Mouse (Mus musculus) midbrain, embryonic 10.5 days (tissue): ENCODE measurements around the gene Rangrf. TPM values are rescaled to one million over a fixed set of nuclear protein-coding genes. Genes with fewer than 3 reads are reported as not detected.
"Not testable (repeated sequence)": the region's sequence is repeated elsewhere in the genome, so short reads cannot be mapped to it uniquely, and the experiment has no call there.

Experiments
- DNase-seq: peaks from one replicate; pipeline ENCODE4 v3.0.0-alpha.2; 2017; ENCODE audit warnings: low spot score
- H3K27ac ChIP-seq: fragments of 300-500 bp; sonication (generic); replicated peaks from 2 replicates; pipeline ENCODE4 v1.5.1; 2016; ENCODE audit warnings: mild to moderate bottlenecking
- H3K27me3 ChIP-seq: fragments of 300-500 bp; sonication (generic); 2 replicates; pipeline ENCODE4 v1.6.1; 2016; ENCODE audit warnings: low read depth, mild to moderate bottlenecking; ENCODE audit not compliant: poor library complexity, severe bottlenecking
- H3K36me3 ChIP-seq: fragments of 300-500 bp; sonication (generic); 2 replicates; pipeline ENCODE4 v1.6.1; 2016; ENCODE audit warnings: mild to moderate bottlenecking, moderate library complexity
- H3K4me1 ChIP-seq: fragments of 300-500 bp; sonication (generic); 2 replicates; pipeline ENCODE4 v1.6.1; 2016
- H3K4me3 ChIP-seq: fragments of 300-500 bp; sonication (generic); 2 replicates; pipeline ENCODE4 v1.5.1; 2016; ENCODE audit warnings: mild to moderate bottlenecking, moderate library complexity
- H3K9me3 ChIP-seq: fragments of 300-500 bp; sonication (generic); replicated peaks from 2 replicates; pipeline ENCODE4 v1.6.1; 2016; ENCODE audit warnings: mild to moderate bottlenecking
- WGBS: fragments of 180-500 bp; shearing (Covaris S2); methylation state at CpG from one replicate; pipeline ENCODE4 v1.1.7; 2016; 5-methylcytosine and 5-hydroxymethylcytosine counted together
- polyA plus RNA-seq: library from polyadenylated mRNA; unstranded; fragments of >200 nt; fragmentation: Nextera tagmentation; extraction: Ambion mirVana; gene quantifications from 2 replicates; pipeline ENCODE4 v1.2.1, GENCODE M21; 2016

The Rangrf gene
- 68.4 and 84.6 TPM in 2 replicates for polyA plus RNA-seq

DNA sequence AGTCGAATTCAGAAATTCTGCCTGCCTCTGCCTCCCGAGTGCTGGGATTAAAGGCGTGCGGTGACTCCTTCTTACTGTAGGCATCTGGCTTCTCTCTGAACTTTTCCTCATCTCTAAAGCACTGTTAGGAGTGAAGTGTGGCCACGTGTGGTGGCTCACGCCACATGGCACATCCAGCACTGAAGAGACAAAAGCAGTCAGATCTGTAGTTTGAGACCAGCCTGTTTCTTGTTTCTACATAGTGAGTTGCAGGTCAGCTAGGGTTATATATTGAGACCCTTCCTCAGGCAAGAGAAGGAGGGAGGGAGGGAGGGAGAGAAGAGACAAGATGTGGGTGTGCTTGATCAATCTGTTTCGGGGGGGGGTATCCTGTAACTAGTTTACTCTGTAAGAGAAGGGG lies at the start of gene Rangrf:
TSS of gene Rangrf (minus strand) at position 101 of the 400 bp plus-strand sequence.
- H3K4me1 ChIP-seq = peaks cover 22% of the 10 kb centered on the region
- peaks cover 10% of the 10 kb centered on the region for H3K27me3 ChIP-seq
- 84% methylated on average over 7 of the region's 7 CpGs for WGBS
- H3K27ac ChIP-seq = peak within 1 kb of the TSS; percentile 72; the same call in 1 of the 2 replicates
- DNase-seq = no peak
- H3K36me3 ChIP-seq = no peaks in the 10 kb centered on the region
- no peaks in the 10 kb centered on the region for H3K9me3 ChIP-seq
- peak within 1 kb of the TSS; percentile 59 for H3K4me3 ChIP-seq

DNA sequence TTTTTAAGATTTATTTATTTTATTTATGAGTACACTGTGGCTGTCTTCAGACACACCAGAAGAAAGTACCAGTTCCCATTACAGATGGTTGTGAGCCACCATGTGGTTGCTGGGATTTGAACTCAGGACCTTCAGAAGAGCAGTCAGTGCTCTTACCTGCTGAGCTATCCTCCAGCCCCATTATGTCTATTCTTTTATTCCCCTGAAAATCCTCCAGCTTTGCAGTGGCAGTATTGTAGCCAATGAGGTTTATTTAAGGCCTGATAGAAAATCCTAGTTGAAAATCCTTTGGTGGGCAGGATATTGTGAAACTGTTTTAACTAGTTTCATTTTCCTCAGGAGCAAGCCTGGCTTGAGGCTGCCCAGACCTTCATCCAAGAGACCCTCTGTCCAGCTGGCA lies 45.7 kb upstream of the Rangrf start:
- Histone ChIP-seq H3K36me3 (peaks cover 60% of the 10 kb centered on the region), H3K4me1 (peaks cover 12% of the 10 kb centered on the region), H3K27ac (no peak overlapping the region), H3K27me3 (no peaks in the 10 kb centered on the region), H3K9me3 (no peaks in the 10 kb centered on the region), H3K4me3 (no peak overlapping the region)
- DNase-seq = no peak

GRCm38 (mm10) chr11:69016755-69017154 lies 41.8 kb upstream of the Rangrf start:
- DNase-seq = no peak
- Histone ChIP-seq H3K27me3 (no peaks in the 10 kb centered on the region), H3K36me3 (peaks cover 21% of the 10 kb centered on the region), H3K4me3 (peak overlapping the region; percentile 70), H3K4me1 (peaks cover 23% of the 10 kb centered on the region), H3K27ac (peak overlapping the region; percentile 97), H3K9me3 (no peaks in the 10 kb centered on the region)
- WGBS = 74% methylated on average over 3 of the region's 3 CpGs

GRCm38 (mm10) chr11:69015644-69016441 lies 40.9 kb upstream of the Rangrf start, which contains the start of gene Ctc1:
Ctc1 (plus strand) TSS chr11:69015911.
- Histone ChIP-seq H3K4me3 (peak within 1 kb of the TSS; percentile 70), H3K27me3 (no peaks in the 10 kb centered on the region), H3K27ac (peak within 1 kb of the TSS; percentile 97), H3K36me3 (peaks cover 12% of the 10 kb centered on the region), H3K9me3 (no peaks in the 10 kb centered on the region), H3K4me1 (peaks cover 28% of the 10 kb centered on the region)
- 5% methylated on average over 38 of the region's 38 CpGs for whole genome bisulfite sequencing
- peak; percentile 94 for DNase-seq

DNA sequence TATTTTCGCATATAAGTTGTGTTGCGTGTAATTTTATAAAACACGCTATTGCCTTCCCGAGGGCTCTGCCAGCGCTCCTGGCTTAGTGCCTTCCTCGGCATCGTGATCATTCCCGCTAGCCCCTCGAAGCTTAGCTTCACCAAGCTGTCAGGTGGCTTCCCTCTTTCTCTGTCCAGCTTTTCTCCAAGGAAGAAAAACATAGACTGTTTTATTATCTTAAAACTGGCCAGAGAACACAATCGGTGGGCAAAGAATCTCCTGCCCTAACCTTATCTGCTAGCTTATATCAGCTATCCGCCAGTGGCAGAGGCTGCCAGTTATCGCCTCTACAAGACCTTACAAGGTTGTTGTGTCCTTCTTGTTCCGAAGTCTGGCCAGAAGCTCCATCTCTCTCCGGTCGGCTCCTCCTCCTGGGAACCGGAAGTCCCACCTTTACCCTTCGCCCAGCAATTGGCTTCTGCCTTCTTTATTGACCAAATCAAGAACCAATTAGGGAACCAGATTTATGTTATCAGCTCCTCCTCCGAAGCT lies 37.2 kb upstream of the Rangrf start:
- no peaks in the 10 kb centered on the region for H3K9me3 ChIP-seq
- H3K27me3 ChIP-seq = no peaks in the 10 kb centered on the region
- DNase-seq = peak; percentile 88
- peaks cover 35% of the 10 kb centered on the region for H3K4me1 ChIP-seq
- no peaks in the 10 kb centered on the region for H3K36me3 ChIP-seq
- peak overlapping the region; percentile 66 for H3K4me3 ChIP-seq
- peak overlapping the region; percentile 90 for H3K27ac ChIP-seq
- WGBS = 2% methylated on average over 18 of the region's 18 CpGs

DNA sequence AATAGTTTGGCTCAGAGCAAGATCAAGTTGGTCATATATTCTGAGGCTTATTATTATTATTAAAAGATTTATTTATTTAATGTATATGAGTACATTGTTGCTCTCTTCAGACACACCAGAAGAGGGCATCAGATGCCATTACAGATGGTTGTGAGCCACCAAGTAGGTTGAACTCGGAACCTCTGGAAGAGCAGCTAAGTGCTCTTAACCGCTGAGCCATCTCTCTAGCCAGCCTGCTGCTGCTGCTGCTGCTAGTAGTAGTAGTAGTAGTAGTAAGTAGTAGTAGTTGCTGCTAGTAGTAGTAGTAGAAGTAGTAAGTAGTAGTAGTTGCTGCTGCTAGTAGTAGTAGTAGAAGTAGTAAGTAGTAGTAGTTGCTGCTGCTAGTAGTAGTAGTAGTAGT lies 36.5 kb upstream of the Rangrf start:
- not testable (repeated sequence) for H3K9me3 ChIP-seq, DNase-seq, H3K27me3 ChIP-seq, H3K36me3 ChIP-seq
- peak overlapping the region; percentile 90; the same call in 1 of the 2 replicates for H3K27ac ChIP-seq
- WGBS = 81% methylated on average over 2 of the region's 2 CpGs
- peaks cover 32% of the 10 kb centered on the region for H3K4me1 ChIP-seq
- peak overlapping the region; percentile 66 for H3K4me3 ChIP-seq

DNA sequence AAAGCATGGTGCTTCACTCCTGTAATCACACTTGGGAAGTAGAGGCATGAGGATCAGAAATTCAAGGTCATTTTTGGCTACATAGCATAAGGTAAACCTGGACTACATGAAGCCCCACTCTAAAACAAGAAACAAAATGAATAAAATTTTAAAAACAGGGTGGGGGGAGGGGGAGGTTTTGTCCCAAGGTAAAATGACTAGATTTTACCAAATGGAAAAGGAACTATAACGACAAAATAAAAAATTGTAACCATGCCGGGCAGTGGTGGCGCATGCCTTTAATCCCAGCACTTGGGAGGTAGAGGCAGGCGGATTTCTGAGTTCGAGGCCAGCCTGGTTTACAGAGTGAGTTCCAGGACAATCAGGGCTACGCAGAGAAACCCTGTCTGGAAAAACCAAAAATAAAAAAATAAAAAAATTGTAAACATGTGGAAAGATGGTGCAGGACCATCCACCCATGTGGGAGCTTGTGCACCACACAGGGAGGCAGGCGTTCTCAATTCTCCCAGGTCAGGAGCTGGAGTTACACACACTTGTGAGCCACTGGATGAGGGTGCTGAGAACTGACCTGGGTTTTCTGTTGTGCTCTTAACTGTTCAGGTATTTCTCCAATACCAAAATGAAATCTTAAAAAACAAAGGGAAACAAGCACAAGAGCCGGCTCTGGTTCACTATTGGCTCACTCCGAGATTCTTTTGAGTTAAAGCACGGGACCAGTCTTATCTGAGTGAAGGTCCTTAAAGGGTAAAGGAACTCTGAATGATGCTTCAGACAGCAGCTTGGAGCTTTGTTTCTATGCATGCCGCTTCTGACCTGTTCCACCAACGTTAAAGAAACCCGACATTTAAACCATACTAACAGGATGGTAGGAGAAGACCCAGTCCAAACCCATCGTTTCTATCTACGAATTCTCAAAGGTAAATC lies 35.7 kb upstream of the Rangrf start:
- H3K36me3 ChIP-seq = peaks cover 8% of the 10 kb centered on the region; the same call in 1 of the 2 replicates
- H3K27me3 ChIP-seq = no peaks in the 10 kb centered on the region
- DNase-seq = no peak
- WGBS = 90% methylated on average over 15 of the region's 15 CpGs
- H3K4me1 ChIP-seq = peaks cover 27% of the 10 kb centered on the region
- no peaks in the 10 kb centered on the region for H3K9me3 ChIP-seq
- H3K27ac ChIP-seq = no peak overlapping the region
- H3K4me3 ChIP-seq = peak overlapping the region; percentile 66; the same call in 1 of the 2 replicates

DNA sequence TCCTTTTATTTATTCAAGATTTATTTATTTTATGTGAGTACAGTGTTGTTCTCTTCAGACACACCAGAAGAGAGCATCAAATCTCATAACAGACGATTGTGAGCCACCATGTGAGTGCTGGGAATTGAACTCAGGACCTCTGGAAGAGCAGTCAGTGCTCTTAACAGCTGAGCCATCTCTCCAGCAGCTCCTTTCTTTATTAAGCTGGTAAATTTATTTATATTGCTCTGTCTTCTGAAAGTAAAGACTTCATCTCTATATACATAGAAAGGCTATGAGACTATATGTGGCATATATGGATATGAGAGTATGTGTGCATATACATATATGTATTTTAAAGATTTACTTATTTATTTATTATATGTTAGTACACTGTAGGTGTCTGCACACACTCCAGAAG lies 34.5 kb upstream of the Rangrf start:
- Histone ChIP-seq H3K27ac (no peak overlapping the region), H3K36me3 (peaks cover 18% of the 10 kb centered on the region)

DNA sequence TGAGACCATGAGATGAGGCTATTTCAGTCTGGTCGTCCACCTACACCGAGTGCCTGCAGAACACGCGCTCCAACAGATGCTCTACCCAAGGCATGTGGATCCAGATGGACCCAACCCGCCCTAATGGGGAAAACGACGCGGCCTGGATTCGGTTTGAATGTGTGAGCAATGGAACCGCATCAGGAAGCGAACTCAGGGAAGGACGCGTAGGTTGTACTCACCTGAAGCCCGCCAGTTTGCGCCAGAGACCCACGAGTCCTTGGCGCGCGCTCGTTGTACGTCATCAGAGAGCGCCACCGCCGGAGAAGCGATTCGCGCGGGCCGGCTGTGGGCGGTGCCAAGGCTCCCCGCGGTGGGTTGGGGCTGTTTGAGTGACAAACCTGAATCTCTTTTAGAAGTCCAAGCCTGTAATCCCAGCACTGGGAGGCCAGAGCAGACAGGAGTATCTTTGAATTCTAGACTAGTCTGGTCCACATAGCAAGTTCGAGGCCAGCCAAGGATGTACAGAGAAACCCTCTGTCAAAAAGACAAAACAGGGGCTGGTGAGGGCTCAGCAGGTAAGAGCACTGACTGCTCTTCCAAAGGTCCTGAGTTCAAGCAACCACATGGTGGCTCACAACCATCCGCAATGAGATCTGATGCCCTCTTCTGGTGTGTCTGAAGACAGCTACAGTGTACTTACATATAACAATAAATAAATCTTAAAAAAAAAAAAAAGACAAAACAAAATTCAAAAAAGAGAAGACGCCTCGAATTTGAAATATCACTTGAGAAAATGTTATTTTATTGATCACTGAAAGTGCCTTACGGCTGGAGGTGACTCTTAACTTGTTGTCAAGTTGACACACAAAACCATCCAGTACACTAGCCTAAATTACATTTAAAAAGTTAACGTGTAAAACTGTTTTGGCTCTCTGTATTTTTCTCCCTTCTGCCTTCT lies 33.5 kb upstream of the Rangrf start, which contains the start of gene Pfas:
TSS of gene Pfas (minus strand) at position 279 of the 940 bp plus-strand sequence.
- peak within 1 kb of the TSS; percentile 88 for H3K27ac ChIP-seq

More for the DNA sequence above, 34.5 kb upstream of the Rangrf start:
- 91% methylated on average over 1 of the region's 1 CpGs for WGBS
- Histone ChIP-seq H3K4me3 (no peak overlapping the region), H3K9me3 (no peaks in the 10 kb centered on the region), H3K4me1 (peaks cover 22% of the 10 kb centered on the region), H3K27me3 (no peaks in the 10 kb centered on the region)
- DNase-seq = no peak

DNA sequence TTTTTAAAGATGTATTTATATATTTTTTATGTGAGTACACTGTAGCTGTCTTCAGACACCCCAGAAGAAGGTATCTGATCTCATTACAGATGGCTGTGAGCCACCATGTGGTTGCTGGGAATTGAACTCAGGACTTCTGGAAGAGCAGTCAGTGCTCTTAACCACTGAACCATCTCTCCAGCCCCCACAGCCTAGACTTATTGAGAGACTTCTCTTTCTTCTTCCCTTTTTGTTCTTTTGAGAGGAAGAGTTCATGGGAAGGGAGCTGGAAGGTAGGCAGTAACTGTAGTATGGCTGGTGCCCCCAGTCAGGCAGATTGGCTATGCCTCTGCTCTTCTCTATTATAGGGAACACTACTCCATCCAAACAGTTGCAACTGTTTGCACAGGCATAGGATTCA lies 31.6 kb upstream of the Rangrf start:
- H3K27ac ChIP-seq, H3K27me3 ChIP-seq, H3K9me3 ChIP-seq, H3K4me3 ChIP-seq, DNase-seq: not testable (repeated sequence)
- Histone ChIP-seq H3K4me1 (peaks cover 15% of the 10 kb centered on the region), H3K36me3 (peaks cover 43% of the 10 kb centered on the region)

More for the DNA sequence above, 33.5 kb upstream of the Rangrf start, which contains the start of gene Pfas:
- Histone ChIP-seq H3K36me3 (peaks cover 25% of the 10 kb centered on the region), H3K9me3 (no peaks in the 10 kb centered on the region), H3K4me1 (peaks cover 22% of the 10 kb centered on the region), H3K27me3 (no peaks in the 10 kb centered on the region), H3K4me3 (peak within 1 kb of the TSS; percentile 83)
- 10% methylated on average over 38 of the region's 38 CpGs for WGBS
- peak; percentile 95 for DNase-seq

- no peaks in the 10 kb centered on the region for H3K9me3 ChIP-seq
- H3K4me1 ChIP-seq = peaks cover 12% of the 10 kb centered on the region
- H3K36me3 ChIP-seq = peaks cover 57% of the 10 kb centered on the region
- DNase-seq = no peak
- no peak overlapping the region for H3K27ac ChIP-seq
- WGBS = 94% methylated on average over 7 of the region's 7 CpGs
- no peak overlapping the region for H3K4me3 ChIP-seq
- H3K27me3 ChIP-seq = no peaks in the 10 kb centered on the region
These were observed 30.2 kb upstream of the Rangrf start for GRCm38 (mm10) chr11:69005193-69005592.
